In genomic region chr5:110493785-110494184, GRCm38 (mm10) we compare ENCODE assay signal across 9 mouse cellular contexts. TPM values are rescaled to one million over a fixed set of nuclear protein-coding genes. Genes with fewer than 3 reads are reported as not detected.
A peak's percentile ranks its signal among the peaks of the same experiment; 100 is the strongest.
DNase-seq lines count a peak whose midpoint lies in the region; ATAC-seq and TF ChIP-seq lines count a peak whose summit lies in the region.
"Had no signal": no experiment of that assay in that cellular context is flagged by ENCODE, and none has a peak within 500 bp of the region (broad histone marks: within the 10 kb centered on the region; RNA-seq: fewer than 3 reads in every experiment).

No protein-coding gene starts in this region.

- H3K27ac ChIP-seq in embryonic facial prominence, embryonic 13.5 days: peak overlapping the region; percentile 63; the same call in 1 of the 2 replicates
- H3K27ac ChIP-seq in heart, adult 2 months: peak overlapping the region; percentile 21; the same call in 1 of the 2 replicates
- H3K27ac ChIP-seq in kidney, adult 2 months (ENCODE audit: insufficient read depth, low read depth, low read length): peak overlapping the region; percentile 32
- peak overlapping the region; percentile 50; the same call in 1 of the 2 replicates for H3K27ac ChIP-seq in limb, embryonic 10.5 days
- H3K27ac ChIP-seq in stomach, embryonic 16.5 days (ENCODE audit: low read length): no peak overlapping the region

- H3K4me3 ChIP-seq in embryonic facial prominence, embryonic 13.5 days: no peak overlapping the region
- no peak overlapping the region for H3K4me3 ChIP-seq in heart, adult 2 months
- H3K4me3 ChIP-seq in kidney, adult 2 months (ENCODE audit: insufficient read depth, low read depth, low read length): no peak overlapping the region
- no peak overlapping the region for H3K4me3 ChIP-seq in limb, embryonic 10.5 days
- no peak overlapping the region for H3K4me3 ChIP-seq in stomach, embryonic 16.5 days (replicated peaks; ENCODE audit: low read length)
- H3K4me3 ChIP-seq: erythroblast, embryonic 14.5 days had no signal

- DNase-seq in CD4-positive, CD25-positive, alpha-beta regulatory T cell, adult 2 months (ENCODE audit: low read depth, low spot score): peak; percentile 86
- peak; percentile 43 to 48 for DNase-seq in adrenal gland, postnatal 4 days (ENCODE audit: low spot score in 2 of 2)
- peak; percentile 68 to 70 for DNase-seq in heart, adult 2 months
- DNase-seq in kidney, adult 2 months: peak; percentile 79
- peak; percentile 81 for DNase-seq in limb, embryonic 10.5 days (ENCODE audit: low spot score)
- DNase-seq in neural tube, embryonic 10.5 days (ENCODE audit: extremely low spot score, low spot score): peak; percentile 67

- no peaks in the 10 kb centered on the region for H3K36me3 ChIP-seq in embryonic facial prominence, embryonic 13.5 days
- no peaks in the 10 kb centered on the region for H3K36me3 ChIP-seq in heart, adult 2 months (ENCODE audit: control insufficient read depth, insufficient read depth, low read length)
- H3K36me3 ChIP-seq in kidney, adult 2 months (ENCODE audit: control insufficient read depth, insufficient read depth, low read length): no peaks in the 10 kb centered on the region
- H3K36me3 ChIP-seq in limb, embryonic 10.5 days: no peaks in the 10 kb centered on the region
- no peaks in the 10 kb centered on the region for H3K36me3 ChIP-seq in stomach, embryonic 16.5 days (ENCODE audit: control insufficient read depth, insufficient read depth, low read length)

- no peak for TF ChIP-seq POLR2A in heart, adult 2 months (IDR thresholded peaks at IDR 0.05; ENCODE audit: insufficient read depth, low read depth, low read length)
- no peak for TF ChIP-seq POLR2A in kidney, adult 2 months (IDR thresholded peaks at IDR 0.05; ENCODE audit: low read depth, low read length)

- H3K9me3 ChIP-seq in embryonic facial prominence, embryonic 13.5 days: no peaks in the 10 kb centered on the region
- H3K9me3 ChIP-seq in limb, embryonic 10.5 days (replicated peaks): no peaks in the 10 kb centered on the region
- no peaks in the 10 kb centered on the region for H3K9me3 ChIP-seq in stomach, embryonic 16.5 days (replicated peaks; ENCODE audit: control insufficient read depth, low read length)

- no peaks in the 10 kb centered on the region for H3K79me2 ChIP-seq in heart, adult 2 months (replicated peaks; ENCODE audit: control insufficient read depth, insufficient read depth, low read length)

- peak; percentile 56; the same call in 1 of the 2 replicates for ATAC-seq in embryonic facial prominence, embryonic 13.5 days (ENCODE audit: insufficient number of reproducible peaks, insufficient read depth, low FRiP score, low TSS enrichment, low read depth)
- peak; percentile 28; the same call in 1 of the 2 replicates for ATAC-seq in stomach, embryonic 16.5 days (ENCODE audit: insufficient read depth, low FRiP score)

- TF ChIP-seq CTCF in heart, adult 2 months (IDR thresholded peaks at IDR 0.05): peak; percentile 90
- peak; percentile 93 for TF ChIP-seq CTCF in kidney, adult 2 months (conservative IDR thresholded peaks at IDR 0.05; ENCODE audit: insufficient read depth, insufficient read length, low read depth, low read length)

- no peak overlapping the region for H3K9ac ChIP-seq in embryonic facial prominence, embryonic 13.5 days
- no peak overlapping the region for H3K9ac ChIP-seq in heart, adult 2 months (ENCODE audit: low read depth, low read length)
- no peak overlapping the region for H3K9ac ChIP-seq in stomach, embryonic 16.5 days (ENCODE audit: low read length)

- no peaks in the 10 kb centered on the region for H3K27me3 ChIP-seq in embryonic facial prominence, embryonic 13.5 days
- no peaks in the 10 kb centered on the region for H3K27me3 ChIP-seq in heart, adult 2 months (ENCODE audit: control insufficient read depth, insufficient read depth, low read length)
- no peaks in the 10 kb centered on the region for H3K27me3 ChIP-seq in kidney, adult 2 months (replicated peaks; ENCODE audit: control insufficient read depth, insufficient read depth, low read length)
- peaks cover 6% of the 10 kb centered on the region for H3K27me3 ChIP-seq in limb, embryonic 10.5 days (ENCODE audit: low read depth, poor library complexity, severe bottlenecking)
- H3K27me3 ChIP-seq in stomach, embryonic 16.5 days (ENCODE audit: control insufficient read depth, insufficient read depth, low read length): no peaks in the 10 kb centered on the region

- peaks cover 20% of the 10 kb centered on the region for H3K4me1 ChIP-seq in embryonic facial prominence, embryonic 13.5 days
- no peaks in the 10 kb centered on the region for H3K4me1 ChIP-seq in heart, adult 2 months (ENCODE audit: control insufficient read depth, insufficient read depth, low read length)
- no peaks in the 10 kb centered on the region; the same call in 1 of the 2 replicates for H3K4me1 ChIP-seq in kidney, adult 2 months (ENCODE audit: control insufficient read depth, insufficient read depth, low read length)
- peaks cover 13% of the 10 kb centered on the region for H3K4me1 ChIP-seq in limb, embryonic 10.5 days
- H3K4me1 ChIP-seq in stomach, embryonic 16.5 days (ENCODE audit: control insufficient read depth, insufficient read depth, low read length): no peaks in the 10 kb centered on the region

- intact Hi-C loops in heart, adult 2 months (cut with DNase I): loop anchor here (1.0 to 5.0 kb wide), 2 partner anchors 136 to 143 kb away; no protein-coding TSS in a partner anchor

- peak; percentile 73 for TF ChIP-seq EP300 in heart, adult 2 months (IDR thresholded peaks at IDR 0.05; ENCODE audit: insufficient read depth, low read depth, low read length)

- H3K4me2 ChIP-seq in embryonic facial prominence, embryonic 13.5 days: no peak overlapping the region
- H3K4me2 ChIP-seq in stomach, embryonic 16.5 days (ENCODE audit: low read depth, low read length): no peak overlapping the region

- 7% methylated on average over 4 of the region's 4 CpGs for WGBS in embryonic facial prominence, embryonic 13.5 days
- WGBS in heart, adult 2 months: 6% methylated on average over 4 of the region's 4 CpGs
- WGBS in kidney, adult 2 months: 3% methylated on average over 4 of the region's 4 CpGs
- WGBS in limb, embryonic 10.5 days: 6% methylated on average over 4 of the region's 4 CpGs
- WGBS in stomach, embryonic 16.5 days: 2% methylated on average over 4 of the region's 4 CpGs

RNA-seq across cellular contexts. Expression of gene Fbrsl1, which starts 45.5 kb away (rescaled TPM):
- 10 to 100 TPM; 97.9 to 99.9 TPM for total RNA-seq in adrenal gland, postnatal 4 days (2021)
- 14.8 and 15.5 TPM in 2 replicates for polyA plus RNA-seq in embryonic facial prominence, embryonic 13.5 days (2015; fragmentation: Nextera tagmentation; extraction: Ambion mirVana)
- 10 to 100 TPM; 47.0 to 51.8 TPM for total RNA-seq in heart, adult 2 months (2021)
- 28.1 and 39.3 TPM in 2 replicates for polyA plus RNA-seq in heart, adult 2 months (2012; rRNA removed)
- 38.2 and 47.0 TPM in 2 replicates for polyA plus RNA-seq in kidney, adult 2 months (2012; rRNA removed)
- polyA plus RNA-seq in limb, embryonic 10.5 days (2016; fragmentation: Nextera tagmentation; extraction: Ambion mirVana): 22.5 and 24.8 TPM in 2 replicates
- polyA plus RNA-seq in stomach, embryonic 16.5 days (2015; fragmentation: Nextera tagmentation; extraction: Ambion mirVana): 4.9 and 5.5 TPM in 2 replicates

RNA-seq across cellular contexts. Expression of gene Galnt9, which starts 50.4 kb away (rescaled TPM):
- under 1 TPM; 0.76 to 0.85 TPM for total RNA-seq in adrenal gland, postnatal 4 days (2021)
- 0.73 and 1.0 TPM in 2 replicates for polyA plus RNA-seq in embryonic facial prominence, embryonic 13.5 days (2015; fragmentation: Nextera tagmentation; extraction: Ambion mirVana)
- total RNA-seq in heart, adult 2 months (2021): not detected
- polyA plus RNA-seq in heart, adult 2 months (2012; rRNA removed): 0.20 TPM in 1 of 2 replicates, not detected in the other
- polyA plus RNA-seq in kidney, adult 2 months (2012; rRNA removed): 0.50 and 0.61 TPM in 2 replicates
- not detected in 2 replicates for polyA plus RNA-seq in limb, embryonic 10.5 days (2016; fragmentation: Nextera tagmentation; extraction: Ambion mirVana)
- polyA plus RNA-seq in stomach, embryonic 16.5 days (2015; fragmentation: Nextera tagmentation; extraction: Ambion mirVana): 0.41 and 0.59 TPM in 2 replicates
